Mouse (Mus musculus): ENCODE data around the gene Gm9803. TPM values are rescaled to one million over a fixed set of nuclear protein-coding genes. Genes with fewer than 3 reads are reported as not detected.

The Gm9803 gene
- total RNA-seq, 2 experiments from 2014 or later, result 3.0 to 16.9 TPM

Other genes with a start within 250 kb of the Gm9803 start
- 1 to 10 TPM; 3.1 to 4.2 TPM for gene Bend3, start 45.3 kb upstream of the Gm9803 start, total RNA-seq (2021)
- 10 to 100 TPM; 39.1 to 42.8 TPM for gene 1700021F05Rik, start 16.9 kb downstream of the Gm9803 start, total RNA-seq (2021)
- gene Cd24a, start 54.2 kb downstream of the Gm9803 start, total RNA-seq (2021), result 1 to 10 TPM; 5.8 to 6.1 TPM

All from left cerebral cortex, adult 18-20 months (tissue).